Mouse (Mus musculus): Measurements from ENCODE around the gene Ly6g6e. TPM values are rescaled to one million over a fixed set of nuclear protein-coding genes. Genes with fewer than 3 reads are reported as not detected.

Ly6g6e gene
- total RNA-seq, 2 experiments from 2014 or later = not detected

- no peak for ATAC-seq (replicated peaks; ENCODE audit: poor library complexity)
Measured at GRCm38 (mm10) chr17:35070556-35071229, 6.0 kb upstream of the Ly6g6e start.

- no peak for ATAC-seq (replicated peaks; ENCODE audit: poor library complexity)
Measured at GRCm38 (mm10) chr17:35071454-35071853, 5.2 kb upstream of the Ly6g6e start.

- ATAC-seq (replicated peaks; ENCODE audit: poor library complexity) = peak; percentile 42
Measured at GRCm38 (mm10) chr17:35074097-35074496, 2.6 kb upstream of the Ly6g6e start.

GRCm38 (mm10) chr17:35077285-35077684 lies 583 bp downstream of the Ly6g6e start:
- no peak for ATAC-seq (replicated peaks; ENCODE audit: poor library complexity)

- peak; percentile 35; the same call in 1 of the 2 replicates for ATAC-seq (replicated peaks; ENCODE audit: poor library complexity)
Measured at GRCm38 (mm10) chr17:35077786-35078233, 1.1 kb downstream of the Ly6g6e start, which contains the start of gene Ly6g6d. TSS of gene Ly6g6d (minus strand) at chr17:35078065.

- peak; percentile 91 for ATAC-seq (replicated peaks; ENCODE audit: poor library complexity)
Measured at GRCm38 (mm10) chr17:35079778-35080177, 3.1 kb downstream of the Ly6g6e start.

GRCm38 (mm10) chr17:35080248-35080647 lies 3.5 kb downstream of the Ly6g6e start:
- peak; percentile 10 for ATAC-seq (replicated peaks; ENCODE audit: poor library complexity)

GRCm38 (mm10) chr17:35080710-35081109 lies 4.0 kb downstream of the Ly6g6e start:
- no peak for ATAC-seq (replicated peaks; ENCODE audit: poor library complexity)

- ATAC-seq (replicated peaks; ENCODE audit: poor library complexity) = no peak
Measured at GRCm38 (mm10) chr17:35082841-35083576, 6.3 kb downstream of the Ly6g6e start.

GRCm38 (mm10) chr17:35083929-35084497 lies 7.3 kb downstream of the Ly6g6e start:
- ATAC-seq (replicated peaks; ENCODE audit: poor library complexity) = no peak

- no peak for ATAC-seq (replicated peaks; ENCODE audit: poor library complexity)
Measured at GRCm38 (mm10) chr17:35085208-35085865, 8.6 kb downstream of the Ly6g6e start, which contains the start of gene Ly6g6f. TSS of gene Ly6g6f (minus strand) at chr17:35085610.

- ATAC-seq (replicated peaks; ENCODE audit: poor library complexity) = no peak
Measured at GRCm38 (mm10) chr17:35088151-35088550, 11.4 kb downstream of the Ly6g6e start.

- ATAC-seq (replicated peaks; ENCODE audit: poor library complexity) = peak; percentile 93
Measured at GRCm38 (mm10) chr17:35088825-35089644, 12.3 kb downstream of the Ly6g6e start, which contains the start of gene Abhd16a. TSS of gene Abhd16a (plus strand) at chr17:35089263.

- ATAC-seq (replicated peaks; ENCODE audit: poor library complexity) = peak; percentile 69
Measured at GRCm38 (mm10) chr17:35090166-35090932, 13.6 kb downstream of the Ly6g6e start.

- ATAC-seq (replicated peaks; ENCODE audit: poor library complexity) = no peak
Measured at GRCm38 (mm10) chr17:35092403-35093198, 15.9 kb downstream of the Ly6g6e start.

GRCm38 (mm10) chr17:35094475-35095365 lies 18.0 kb downstream of the Ly6g6e start:
- ATAC-seq (replicated peaks; ENCODE audit: poor library complexity) = no peak

- ATAC-seq (replicated peaks; ENCODE audit: poor library complexity) = no peak
Measured at GRCm38 (mm10) chr17:35096597-35096996, 19.9 kb downstream of the Ly6g6e start.

Data from megakaryocyte progenitor cell, adult 5-6 weeks (primary cell).